Mouse (Mus musculus): ENCODE data around the gene Klf12.
A peak's percentile ranks its signal among the peaks of the same experiment; 100 is the strongest.

Klf12 gene

DNA sequence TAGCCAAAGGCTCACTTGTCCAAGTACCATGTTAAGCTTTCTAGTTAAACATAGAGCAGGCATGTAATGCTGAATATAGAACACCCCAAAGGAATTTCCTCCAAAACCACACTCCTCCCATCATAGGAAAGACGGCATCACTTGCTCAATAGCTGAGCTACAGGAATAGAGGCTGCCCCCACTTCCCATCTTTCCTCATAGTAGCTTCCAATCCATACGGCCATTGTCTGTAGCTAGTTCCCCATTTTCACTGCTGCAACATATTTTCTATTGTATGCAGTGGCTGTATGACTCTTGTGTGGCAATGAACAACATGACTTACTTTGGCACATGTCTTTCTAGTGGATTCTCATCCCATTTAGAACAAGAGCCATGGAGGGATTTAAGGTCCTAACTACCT, 267.3 kb downstream of the Klf12 start:
- DNase-seq, result no peak

DNA sequence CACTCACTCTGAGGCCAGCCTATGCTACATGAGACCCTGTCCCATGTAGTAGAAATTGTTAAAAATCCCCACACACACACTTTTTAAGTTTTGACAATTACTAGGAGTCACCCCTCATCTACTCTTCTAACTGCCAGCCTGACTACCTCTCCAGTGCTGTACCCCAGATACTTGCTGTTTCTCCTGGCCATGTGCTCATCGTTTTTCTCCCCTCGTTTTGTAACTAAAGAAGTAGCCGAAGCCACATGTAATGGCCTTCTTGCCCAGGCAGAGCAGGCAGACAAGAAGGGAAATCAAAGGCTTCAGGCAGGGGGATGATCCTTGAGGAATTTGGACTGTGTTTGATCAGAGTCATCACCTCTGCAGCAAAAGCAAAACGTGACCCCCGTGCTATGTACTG, 274.0 kb downstream of the Klf12 start:
- DNase-seq, result no peak

DNA sequence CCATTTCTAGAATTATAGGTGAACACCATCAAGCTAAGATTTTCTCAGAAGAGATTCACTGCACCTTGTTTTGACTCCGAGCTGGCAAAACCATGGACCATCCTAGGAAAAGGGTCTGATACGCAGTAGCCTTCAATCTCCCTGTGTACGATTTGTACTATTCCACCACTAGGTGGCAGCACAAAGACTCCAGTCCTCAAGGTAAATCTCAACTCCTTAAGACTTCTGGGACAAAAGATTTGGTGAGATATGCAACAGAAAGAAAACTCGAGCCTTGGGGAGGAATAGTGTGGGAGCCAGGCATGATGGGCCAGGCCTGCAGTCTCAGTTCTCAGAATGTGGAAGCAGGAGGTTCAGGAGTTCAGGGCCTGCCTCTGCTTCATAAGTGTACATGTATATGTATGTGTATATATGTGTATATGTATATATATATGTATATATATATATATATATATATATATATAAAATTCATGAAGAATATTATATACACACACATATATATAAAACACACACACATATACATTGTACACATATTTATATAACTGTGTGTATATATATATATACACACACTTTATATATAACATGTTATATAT, 274.6 kb downstream of the Klf12 start:
- DNase-seq, result peak; percentile 20

DNA sequence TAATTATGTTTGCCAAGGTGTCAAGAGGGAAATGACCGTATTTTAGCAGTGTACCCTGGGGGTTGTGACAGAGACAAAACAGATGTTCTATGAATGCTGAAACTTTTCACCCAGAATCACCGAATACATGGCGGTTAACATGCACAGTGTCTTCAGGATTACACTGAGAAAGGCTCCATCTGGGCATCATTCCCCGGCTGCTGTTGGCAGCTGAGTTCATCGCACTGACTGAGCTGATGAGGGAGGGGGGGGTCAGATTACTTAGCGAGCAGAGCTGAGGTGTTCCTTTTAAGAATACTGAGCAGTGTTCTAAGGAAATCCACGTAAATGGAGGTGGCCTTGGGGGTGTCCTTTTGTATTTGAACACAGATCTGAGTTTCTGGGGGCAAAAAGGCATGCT, 301.0 kb downstream of the Klf12 start:
- DNase-seq, result no peak

DNA sequence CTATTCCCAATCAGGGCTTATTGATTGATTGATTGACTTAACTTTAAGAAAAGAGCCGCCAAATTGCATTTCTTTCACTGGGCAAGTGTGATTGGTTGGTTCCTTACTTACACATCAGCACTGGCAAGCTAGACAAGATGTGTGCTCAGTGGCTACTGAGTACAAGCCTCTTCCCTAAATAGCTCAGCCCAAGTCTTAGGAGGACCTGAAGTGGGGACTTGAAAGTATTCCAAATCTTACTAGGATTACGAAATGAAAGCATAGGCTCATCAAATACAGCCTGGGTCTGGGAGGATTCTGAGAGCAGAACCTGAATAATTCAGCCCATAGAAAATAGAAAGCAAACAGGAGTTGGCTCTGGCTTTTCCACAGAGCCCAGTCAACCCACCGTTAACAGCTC, 303.3 kb downstream of the Klf12 start:
- DNase-seq, result no peak

DNA sequence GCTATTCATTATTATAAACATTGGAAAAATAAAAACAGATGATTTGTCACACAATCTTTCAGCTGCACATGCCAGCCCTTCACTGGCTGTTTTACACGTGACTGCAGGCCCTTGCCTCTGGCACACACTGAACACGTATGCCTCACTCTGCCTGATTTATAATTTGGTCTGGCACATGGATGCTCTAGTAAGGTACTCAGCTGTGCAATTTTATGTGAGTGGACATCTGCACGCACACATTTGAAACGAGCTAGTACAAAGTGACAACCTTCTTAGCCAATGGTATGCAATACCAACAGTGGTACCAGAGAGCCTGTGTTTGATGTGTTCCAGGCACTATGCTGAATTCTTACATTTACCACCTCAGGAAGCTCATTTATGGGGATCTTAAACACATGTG, 316.6 kb downstream of the Klf12 start:
- no peak for DNase-seq

DNA sequence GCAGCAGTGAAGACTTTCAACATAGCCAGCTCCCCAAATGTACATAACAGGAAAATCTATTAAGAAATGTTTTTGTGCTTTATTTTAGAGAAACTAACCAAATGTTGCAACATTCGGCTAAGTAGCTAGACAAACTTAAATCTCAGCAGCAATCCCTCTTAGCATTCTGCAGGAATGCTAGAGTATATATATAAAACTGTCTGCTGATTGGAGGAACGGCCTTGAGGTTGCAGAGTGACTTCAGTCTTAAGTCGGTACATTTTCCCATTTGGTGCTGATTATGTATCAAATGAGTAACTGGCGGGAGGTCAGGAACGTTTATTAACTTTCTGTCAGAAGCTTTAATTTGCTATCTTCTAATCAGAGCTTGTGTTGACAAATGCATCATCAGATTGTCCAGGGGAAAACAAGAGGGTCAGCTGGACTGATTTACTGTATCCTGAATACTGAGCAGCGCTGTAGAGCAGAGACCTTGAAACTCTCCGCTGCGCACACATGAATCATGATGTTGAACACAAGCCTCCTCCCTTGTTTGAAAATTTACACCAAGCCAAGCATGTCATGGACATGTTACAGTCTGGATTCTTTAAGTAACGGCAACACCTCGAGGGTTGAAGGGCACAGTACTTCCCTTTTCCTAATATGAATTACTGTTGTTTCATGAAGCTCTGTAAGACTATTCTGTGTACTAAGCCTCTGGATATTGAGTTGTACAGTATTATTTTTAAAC, 323.8 kb downstream of the Klf12 start:
- DNase-seq, result no peak

DNA sequence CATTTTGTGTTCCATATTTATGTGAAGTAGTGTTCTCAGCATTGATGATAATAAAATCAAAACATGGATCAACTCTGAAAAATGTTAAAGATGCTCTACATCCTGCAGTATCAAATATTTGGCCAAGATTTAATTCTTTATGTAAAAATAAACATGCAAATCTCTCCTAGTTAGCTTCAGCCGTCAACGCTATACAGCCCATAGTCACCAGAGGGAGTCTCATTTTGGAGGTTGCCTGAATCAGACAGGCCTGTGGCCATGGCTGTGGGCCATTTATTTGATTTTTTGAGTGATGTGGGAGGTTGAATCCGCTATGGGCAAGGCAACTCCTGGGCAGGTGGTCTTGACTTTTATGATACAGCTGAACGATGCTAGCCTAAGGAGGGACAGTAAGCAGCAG, 329.3 kb downstream of the Klf12 start:
- no peak for DNase-seq

DNA sequence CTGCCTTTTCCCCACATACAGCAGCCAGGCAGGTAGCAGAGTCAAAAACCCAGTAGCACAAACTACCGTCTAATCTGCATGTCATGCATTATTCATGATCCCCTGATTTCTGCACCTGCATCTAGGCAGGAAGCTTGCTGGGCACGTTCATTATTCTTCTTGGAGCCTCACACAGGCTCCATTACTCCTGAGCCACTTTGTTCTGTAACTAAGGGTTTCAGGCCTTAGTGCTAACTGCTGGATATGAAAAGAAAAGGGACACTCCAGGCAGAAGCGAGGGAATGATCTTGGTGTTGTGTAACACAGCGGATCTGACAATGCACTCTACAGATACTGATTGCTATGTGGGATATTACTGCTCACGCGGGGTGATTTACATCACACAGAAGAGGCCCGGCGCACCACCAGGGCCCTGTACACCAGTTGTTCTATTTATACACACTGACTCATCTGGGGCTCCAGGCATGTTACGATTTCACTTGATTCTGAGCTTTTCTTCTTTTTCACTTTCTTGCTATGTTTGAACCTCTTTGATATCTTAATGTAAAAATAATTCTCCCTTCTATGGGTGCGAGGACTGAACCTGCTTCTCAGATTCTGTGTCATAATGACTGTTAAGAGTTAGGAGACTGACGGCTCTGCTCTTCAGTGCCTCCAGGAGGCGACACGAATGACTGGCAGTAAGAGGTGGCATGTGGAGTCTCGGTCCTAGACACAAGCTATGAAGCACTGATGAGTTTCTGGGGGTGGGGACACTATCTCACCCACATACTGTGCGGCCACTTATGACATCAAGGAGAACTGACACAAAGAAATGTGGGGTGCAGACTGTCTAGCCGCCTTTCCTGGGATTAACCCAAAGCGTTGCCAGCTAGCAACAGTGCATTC, 340.0 kb downstream of the Klf12 start:
- DNase-seq, result peak; percentile 11

DNA sequence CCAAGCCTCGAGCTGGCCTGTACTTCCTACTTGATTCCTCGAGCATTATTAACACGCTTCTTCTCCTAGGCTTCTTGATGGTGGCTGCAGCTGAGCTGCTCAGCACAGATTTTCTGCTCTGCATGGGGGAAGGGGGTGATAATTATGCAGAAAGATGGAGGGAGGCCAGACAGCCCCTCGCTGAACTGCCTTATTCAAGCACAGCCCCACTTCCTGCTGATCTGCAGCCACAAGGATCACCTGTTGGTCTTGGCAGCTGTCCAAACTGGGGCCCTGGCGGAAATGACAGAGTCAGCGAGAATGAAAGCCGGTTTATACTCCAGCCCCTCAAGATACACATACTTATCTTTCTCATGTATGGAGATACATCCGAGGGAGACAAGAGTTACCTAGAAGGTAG, 341.3 kb downstream of the Klf12 start:
- peak; percentile 81 for DNase-seq

DNA sequence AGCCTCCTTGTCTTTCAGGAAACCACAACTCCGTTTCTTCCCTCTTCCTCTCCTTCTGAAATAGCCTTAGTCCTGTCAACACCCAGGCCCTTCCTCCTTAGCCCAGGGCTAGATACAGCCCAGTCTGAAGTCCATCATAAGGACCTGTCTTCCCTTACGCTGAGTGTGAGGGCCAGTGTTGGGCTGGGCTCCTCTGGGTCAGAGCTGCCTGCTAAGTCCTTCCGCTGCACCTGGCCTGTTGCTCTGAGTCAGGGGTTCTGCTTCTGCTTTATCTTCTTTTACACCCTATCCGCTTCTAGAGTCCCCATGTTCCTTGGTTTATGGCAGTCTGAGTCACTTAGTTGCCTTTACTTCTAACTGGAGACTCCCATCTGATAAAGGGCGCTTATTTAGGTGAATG, 351.0 kb downstream of the Klf12 start:
- DNase-seq, result no peak

DNA sequence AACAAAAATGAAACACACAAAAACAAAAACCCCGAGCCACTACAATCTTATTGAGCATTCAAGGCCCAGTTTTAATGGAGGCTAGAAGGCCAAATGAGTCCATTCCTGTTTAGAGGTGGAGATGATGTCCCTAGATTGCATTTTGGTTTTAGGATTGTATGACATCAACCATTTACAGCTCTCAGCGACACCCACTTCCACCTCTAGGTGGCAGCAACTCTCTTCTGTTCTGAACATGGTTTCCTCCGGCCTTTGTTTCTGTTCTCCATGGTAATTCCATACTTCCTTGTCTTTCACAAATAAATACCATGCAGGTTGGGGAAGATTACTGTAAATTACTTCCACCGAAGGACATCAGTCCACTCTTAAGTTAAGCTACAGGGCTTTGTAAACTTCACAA, 352.6 kb downstream of the Klf12 start:
- peak; percentile 49 for DNase-seq

DNA sequence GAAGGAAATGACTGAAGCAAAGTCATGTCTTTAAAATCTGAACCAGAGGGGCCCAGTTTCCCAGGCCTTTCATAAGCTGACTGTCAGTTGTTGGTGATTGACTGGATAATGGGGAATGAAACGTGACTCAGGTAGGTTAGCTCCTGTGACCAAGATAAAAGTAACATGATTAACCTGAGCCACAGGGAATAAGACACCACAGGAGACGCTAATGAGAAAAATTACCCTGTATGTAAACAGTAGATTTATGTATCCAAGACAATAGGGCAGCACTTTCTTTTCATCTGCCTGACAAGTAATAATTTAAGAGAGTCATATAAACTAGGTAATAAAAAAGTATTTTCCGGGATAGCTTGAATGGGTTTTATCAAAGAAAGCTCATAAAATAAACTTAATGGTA, 372.6 kb downstream of the Klf12 start:
- no peak for DNase-seq

DNA sequence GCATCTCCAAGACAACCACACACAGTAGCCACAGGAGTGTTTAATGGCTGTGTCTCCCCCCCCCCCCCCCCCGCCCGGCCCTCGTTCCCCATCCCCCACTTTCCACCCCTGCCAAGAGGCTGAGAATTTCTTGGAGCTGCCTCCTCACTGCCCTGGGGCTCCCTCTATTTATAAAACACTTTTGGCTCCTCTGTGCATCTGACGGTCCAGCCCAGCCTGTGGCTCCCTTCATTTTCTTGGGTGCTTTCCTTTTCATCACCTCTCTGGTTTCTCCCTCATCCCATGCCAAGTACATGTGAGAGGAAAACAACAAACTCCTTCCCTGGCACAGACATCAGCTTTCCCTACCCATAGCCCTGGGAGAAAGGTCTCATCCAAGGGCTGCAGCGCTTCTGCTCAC, 373.6 kb downstream of the Klf12 start:
- no peak for DNase-seq

DNA sequence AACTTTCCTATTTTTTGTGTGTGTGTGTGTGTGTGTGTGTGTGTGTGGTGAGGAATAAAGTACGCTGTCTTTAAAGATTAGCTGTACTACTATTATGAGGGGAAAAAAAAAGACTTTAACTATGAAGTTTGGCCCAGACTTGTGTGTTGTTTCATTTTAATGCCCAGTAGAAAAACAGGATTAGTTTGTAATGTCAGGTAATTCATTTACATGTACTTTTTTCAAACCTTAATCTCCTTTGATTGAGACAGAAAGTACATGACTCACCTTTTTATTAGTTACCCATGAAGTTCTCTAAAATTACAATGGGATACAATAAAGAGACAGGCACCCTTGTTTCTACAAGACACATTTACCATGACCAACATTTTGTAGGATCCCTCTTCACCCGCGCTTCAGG, 383.6 kb downstream of the Klf12 start:
- no peak for DNase-seq

DNA sequence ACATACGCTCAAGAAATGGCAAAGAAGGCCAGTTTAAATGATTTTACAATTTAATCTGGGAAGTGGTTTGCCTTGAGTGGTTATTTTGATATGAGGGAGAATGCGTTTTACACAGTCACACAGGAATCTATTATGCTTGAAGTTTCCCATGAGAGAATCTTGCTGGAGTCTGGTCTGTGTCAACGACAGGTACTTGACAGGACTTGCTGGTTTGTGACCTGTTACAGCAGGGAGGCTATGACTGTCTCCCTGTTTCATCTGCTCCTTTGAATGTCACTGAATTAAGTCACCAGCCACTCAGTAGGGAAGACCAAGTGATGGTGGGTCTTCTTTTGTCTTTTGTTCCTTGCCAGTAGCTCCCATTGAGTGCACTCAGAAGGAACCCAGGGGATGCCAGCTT, 385.6 kb downstream of the Klf12 start:
- DNase-seq, result no peak

DNA sequence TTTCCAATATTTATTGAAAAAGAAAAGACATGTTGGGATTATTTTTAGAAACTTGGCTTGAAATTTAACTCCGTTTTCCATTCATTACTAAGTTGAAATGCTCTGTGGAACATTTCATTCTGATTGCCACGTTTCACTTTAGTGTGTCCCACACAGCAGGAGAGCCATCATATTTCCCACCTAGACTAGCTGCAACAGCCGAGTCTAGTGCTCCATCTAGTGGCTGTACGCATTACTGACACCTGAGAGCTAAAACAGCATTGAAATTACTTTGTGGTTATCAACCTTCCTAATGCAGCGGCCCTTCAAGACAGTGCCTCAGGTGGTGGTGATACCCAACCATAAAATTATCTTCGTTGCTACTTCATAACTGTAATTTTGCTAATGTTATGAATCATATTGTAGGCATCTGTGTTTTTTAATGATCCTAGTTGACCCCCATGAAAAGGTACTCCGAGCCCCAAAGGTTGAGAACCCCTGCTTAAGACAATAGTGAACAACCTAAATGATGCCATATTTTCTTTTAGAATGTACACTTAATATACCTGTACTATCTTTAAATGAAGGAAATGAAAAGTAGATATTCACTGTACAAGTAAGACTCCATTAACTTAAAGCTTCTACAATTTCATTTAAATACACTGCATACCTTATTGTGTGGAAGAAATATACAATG, 389.6 kb downstream of the Klf12 start:
- peak; percentile 43 for DNase-seq

DNA sequence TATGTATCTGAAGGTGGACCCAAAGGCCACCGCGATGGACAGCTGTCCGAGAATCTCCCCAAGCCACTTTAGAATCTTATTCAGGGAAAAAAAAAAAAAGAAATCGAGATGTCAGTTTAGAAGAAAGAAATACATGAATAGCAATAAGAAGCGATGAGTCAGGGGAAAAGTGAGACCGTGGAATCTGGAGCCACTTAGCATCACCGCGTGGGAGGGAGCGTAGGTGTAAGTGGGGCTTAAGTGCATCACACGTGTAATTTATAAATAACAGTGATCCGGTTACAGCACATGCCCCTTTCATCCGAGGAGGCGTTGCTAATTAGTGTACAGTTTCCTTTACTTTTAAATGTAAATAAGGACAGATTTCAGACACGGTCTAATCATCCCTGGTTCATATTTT, 390.4 kb downstream of the Klf12 start:
- no peak for DNase-seq

DNA sequence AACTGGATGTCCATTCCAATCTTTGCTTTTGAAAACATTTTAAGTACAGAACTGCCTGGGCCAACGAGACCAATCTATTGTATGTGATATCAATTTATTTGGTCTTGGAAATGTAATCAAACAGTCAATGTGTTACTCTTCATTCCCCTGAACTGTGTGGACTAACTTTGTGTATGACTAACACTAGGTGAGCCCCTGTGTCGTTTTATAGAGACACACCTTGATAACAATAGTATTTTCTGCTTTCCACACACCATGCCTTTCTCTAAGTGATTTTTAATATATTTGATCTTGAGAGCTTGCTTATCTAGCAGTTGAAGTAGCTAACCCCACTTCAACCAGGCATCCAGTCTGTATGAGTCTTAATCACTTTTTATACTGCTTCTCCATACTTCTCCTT, 398.0 kb downstream of the Klf12 start:
- no peak for DNase-seq

DNA sequence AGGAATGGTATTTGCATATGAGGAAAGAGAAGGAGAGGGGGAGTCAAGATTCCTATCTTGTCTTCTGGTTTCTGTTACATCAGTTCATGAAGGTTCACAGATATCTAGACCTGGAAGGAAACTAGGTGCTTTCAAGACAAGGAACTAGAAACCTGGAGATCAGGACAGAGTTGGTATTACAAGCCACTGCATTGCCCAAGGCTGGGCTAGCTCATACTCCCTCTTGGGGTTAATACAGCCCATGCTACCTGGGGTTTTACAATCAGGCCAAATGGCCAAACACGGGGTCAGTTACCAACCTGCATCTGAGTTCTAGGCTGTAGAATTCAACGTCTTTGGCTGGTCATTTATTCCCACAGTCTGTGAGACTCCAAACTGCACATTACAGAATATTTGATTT, 398.9 kb downstream of the Klf12 start:
- no peak for DNase-seq

DNA sequence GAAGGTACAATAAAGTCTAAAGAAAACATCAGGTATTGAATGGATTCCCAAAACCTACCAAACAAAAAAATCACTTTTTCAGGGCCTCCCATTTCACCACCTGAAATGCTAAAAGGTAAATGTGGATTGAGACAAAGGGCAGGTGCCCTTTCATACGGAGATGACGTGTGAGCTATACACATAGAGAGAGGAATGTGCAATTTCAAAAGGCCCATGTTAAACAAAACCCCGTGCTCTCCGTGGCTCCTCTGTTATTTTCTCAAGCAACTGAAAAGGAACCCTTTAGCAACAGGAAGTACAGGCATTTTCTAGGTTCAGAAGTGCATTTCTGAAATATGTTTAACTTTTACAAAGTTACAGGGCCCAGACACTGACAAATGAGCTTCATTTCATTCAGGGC, 399.4 kb downstream of the Klf12 start:
- DNase-seq, result no peak

DNA sequence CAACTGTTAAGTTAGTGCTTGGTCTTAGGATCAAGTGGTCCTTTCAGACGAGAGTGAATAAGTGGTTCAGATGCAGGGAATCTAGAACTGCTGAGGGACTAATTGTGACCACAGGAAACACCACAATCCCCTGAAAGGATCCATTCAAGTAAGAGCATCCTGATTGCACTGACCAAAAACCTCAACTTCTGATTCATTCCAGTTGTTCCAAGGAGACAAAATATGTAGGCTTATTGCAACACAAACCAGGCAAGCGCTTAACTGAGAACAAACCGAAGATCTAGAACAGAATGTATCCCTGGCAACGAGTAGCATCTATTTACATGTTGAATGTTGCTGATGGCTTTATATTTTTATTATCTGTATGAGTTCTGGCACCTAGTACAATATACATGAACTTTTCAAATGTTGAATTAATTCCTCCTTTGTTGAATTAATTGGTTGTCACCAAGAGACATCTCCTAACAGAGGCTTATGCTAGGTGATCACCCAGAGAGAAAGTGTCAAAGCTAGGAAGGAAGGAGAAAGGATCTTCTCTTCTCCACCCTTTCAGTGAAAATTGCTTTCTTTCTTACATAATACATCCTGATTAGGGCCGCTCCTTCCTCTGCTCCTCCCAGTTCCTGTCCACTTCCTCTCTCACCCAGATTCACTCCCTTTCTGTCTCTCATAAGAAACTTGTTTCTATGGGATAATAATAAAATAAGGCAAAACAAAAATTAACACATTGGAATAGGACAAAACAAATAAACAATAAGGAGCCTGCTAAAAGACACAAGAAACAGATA, 407.5 kb downstream of the Klf12 start:
- DNase-seq, result no peak

DNA sequence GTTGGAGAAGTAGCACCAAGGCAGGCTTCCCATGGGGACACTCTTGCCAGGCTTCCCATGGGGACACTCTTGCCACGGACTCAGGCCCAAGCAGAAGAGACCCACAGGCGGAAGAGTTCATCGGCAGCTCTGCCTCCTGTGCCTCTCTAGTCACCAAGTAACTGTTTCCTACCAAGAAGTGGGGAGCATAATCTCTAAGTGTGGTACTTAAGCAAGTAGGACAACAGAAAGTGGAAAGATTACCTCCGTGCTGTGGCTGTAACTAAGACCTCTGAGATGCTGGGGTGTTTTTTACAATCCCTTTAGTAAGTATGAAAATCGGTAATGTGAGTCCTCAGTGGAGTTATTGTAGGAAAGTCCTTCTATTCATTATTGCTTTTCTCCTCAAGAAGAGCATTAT, 410.8 kb downstream of the Klf12 start:
- DNase-seq, result no peak
